Mouse (Mus musculus) CH12.LX (cell line): ENCODE data around the gene Olfr721-ps1. TPM values are rescaled to one million over a fixed set of nuclear protein-coding genes. Genes with fewer than 3 reads are reported as not detected.

Source experiments
- DNase-seq: peaks from one replicate; pipeline ENCODE4 v3.0.0-alpha.2; 2013; ENCODE audit errors: extremely low read depth
- H3K27ac ChIP-seq: 2 replicates; pipeline ENCODE4 v1.5.1; 2012; ENCODE audit warnings: low read depth, mild to moderate bottlenecking, control low read depth, moderate library complexity; ENCODE audit not compliant: insufficient read depth
- H3K27me3 ChIP-seq: replicated peaks from 2 replicates; pipeline ENCODE3; 2012; ENCODE audit warnings: inconsistent platforms
- H3K36me3 ChIP-seq, 2 experiments: replicated peaks in 1 of 2; 2 replicates each; pipeline versions ENCODE3 to v1.6.1; 2012; ENCODE audit warnings: inconsistent platforms in 1 of 2, low read length in 1 of 2, mild to moderate bottlenecking in 1 of 2, mixed read lengths in 1 of 2, moderate library complexity in 1 of 2; ENCODE audit not compliant: control insufficient read depth in 1 of 2, insufficient read depth in 1 of 2
- H3K4me1 ChIP-seq, 2 experiments: 2 replicates each; pipeline ENCODE4 v1.6.1; 2012; ENCODE audit warnings: inconsistent platforms in 1 of 2, moderate library complexity in 1 of 2; ENCODE audit not compliant: insufficient read depth in 2 of 2, control insufficient read depth in 1 of 2
- H3K4me2 ChIP-seq: 2 replicates; pipeline ENCODE4 v1.6.1; 2012; ENCODE audit warnings: low read depth, mild to moderate bottlenecking, control low read depth; ENCODE audit not compliant: poor library complexity, insufficient read depth, severe bottlenecking
- H3K4me3 ChIP-seq, 3 experiments: fragments of 150-350 bp in 1 of 3; sonication (generic) in 1 of 3; replicated peaks in 1 of 3; 2 replicates each; pipeline versions ENCODE3 to v1.5.1; 2011 to 2012; ENCODE audit warnings: low read depth in 2 of 3, low read length in 2 of 3, mild to moderate bottlenecking in 2 of 3, moderate library complexity in 2 of 3, control low read depth in 1 of 3, improper control_type of control experiment in 1 of 3, inconsistent platforms in 1 of 3, mixed read lengths in 1 of 3; ENCODE audit not compliant: poor library complexity in 1 of 3
- H3K79me2 ChIP-seq: replicated peaks from 2 replicates; pipeline ENCODE4 v1.6.1; 2012; ENCODE audit warnings: mild to moderate bottlenecking, moderate library complexity; ENCODE audit not compliant: control insufficient read depth, poor library complexity, insufficient read depth, severe bottlenecking; ENCODE audit errors: extremely low read depth
- H3K9ac ChIP-seq: 2 replicates; pipeline ENCODE4 v1.6.1; 2012; ENCODE audit warnings: low read depth, mild to moderate bottlenecking, control low read depth, moderate library complexity; ENCODE audit not compliant: insufficient read depth
- H3K9me3 ChIP-seq: replicated peaks from 2 replicates; pipeline ENCODE3; 2012; ENCODE audit warnings: low read length, inconsistent platforms, mixed read lengths
- BHLHE40 ChIP-seq: IDR thresholded peaks from 2 replicates; pipeline ENCODE4 v1.6.1; 2011; ENCODE audit warnings: mild to moderate bottlenecking, low read depth, low read length, improper control_type of control experiment
- CHD1 ChIP-seq: IDR thresholded peaks from 2 replicates; pipeline ENCODE4 v1.6.1; 2012; ENCODE audit warnings: low read depth, low read length, improper control_type of control experiment, inconsistent platforms
- CHD2 ChIP-seq: IDR thresholded peaks from 2 replicates; pipeline ENCODE4 v1.6.1; 2011; ENCODE audit warnings: low read length, improper control_type of control experiment
- ELF1 ChIP-seq: IDR thresholded peaks from 2 replicates; pipeline ENCODE4 v1.6.1; 2014; ENCODE audit warnings: low read depth, mild to moderate bottlenecking, inconsistent platforms, low read length, improper control_type of control experiment
- ETS1 ChIP-seq: conservative IDR thresholded peaks from 2 replicates; pipeline ENCODE4 v1.6.1; 2012; ENCODE audit warnings: low read depth, mild to moderate bottlenecking, inconsistent platforms, low read length, improper control_type of control experiment, moderate library complexity
- GABPA ChIP-seq: IDR thresholded peaks from 2 replicates; pipeline ENCODE4 v1.6.1; 2012; ENCODE audit warnings: low read depth, low read length, improper control_type of control experiment, inconsistent platforms; ENCODE audit not compliant: insufficient replicate concordance
- JUN ChIP-seq: IDR thresholded peaks from 2 replicates; pipeline ENCODE4 v1.6.1; 2011; ENCODE audit warnings: low read depth, mild to moderate bottlenecking, low read length, improper control_type of control experiment, moderate library complexity; ENCODE audit not compliant: insufficient read depth
- JUND ChIP-seq: conservative IDR thresholded peaks from 2 replicates; pipeline ENCODE4 v1.6.1; 2011; ENCODE audit warnings: low read depth, low read length, improper control_type of control experiment
- KAT2A ChIP-seq: IDR thresholded peaks from 2 replicates; pipeline ENCODE4 v1.6.1; 2012; ENCODE audit warnings: low read length, improper control_type of control experiment, inconsistent platforms; ENCODE audit not compliant: insufficient replicate concordance
- MAZ ChIP-seq: IDR thresholded peaks from 2 replicates; pipeline ENCODE4 v1.6.1; 2012; ENCODE audit warnings: low read depth, mild to moderate bottlenecking, inconsistent platforms, low read length, improper control_type of control experiment, moderate library complexity
- MEF2A ChIP-seq: IDR thresholded peaks from 2 replicates; pipeline ENCODE4 v1.6.1; 2014; ENCODE audit warnings: low read depth, mild to moderate bottlenecking, inconsistent platforms, low read length, improper control_type of control experiment, borderline replicate concordance
- MXI1 ChIP-seq: IDR thresholded peaks from 2 replicates; pipeline ENCODE4 v1.6.1; 2011; ENCODE audit warnings: mild to moderate bottlenecking, low read depth, low read length, improper control_type of control experiment
- MYC ChIP-seq: IDR thresholded peaks from 2 replicates; pipeline ENCODE4 v1.6.1; 2011; ENCODE audit warnings: low read depth, mild to moderate bottlenecking, improper control_type of control experiment, low read length
- NELFE ChIP-seq: IDR thresholded peaks from 2 replicates; pipeline ENCODE4 v1.6.1; 2011; ENCODE audit warnings: low read depth, low read length, improper control_type of control experiment
- PAX5 ChIP-seq: IDR thresholded peaks from 2 replicates; pipeline ENCODE4 v1.6.1; 2012; ENCODE audit warnings: low read length, inconsistent platforms, mixed read lengths
- POLR2AphosphoS2 ChIP-seq: IDR thresholded peaks from 2 replicates; pipeline ENCODE4 v1.6.1; 2011; ENCODE audit warnings: low read depth, low read length, improper control_type of control experiment
- RCOR1 ChIP-seq: conservative IDR thresholded peaks from 2 replicates; pipeline ENCODE4 v1.6.1; 2012; ENCODE audit warnings: low read depth, mild to moderate bottlenecking, inconsistent platforms, low read length, improper control_type of control experiment
- SIN3A ChIP-seq: IDR thresholded peaks from 2 replicates; pipeline ENCODE4 v1.6.1; 2012; ENCODE audit warnings: low read length, improper control_type of control experiment, inconsistent platforms
- UBTF ChIP-seq: IDR thresholded peaks from 2 replicates; pipeline ENCODE4 v1.6.1; 2012; ENCODE audit warnings: low read depth, mild to moderate bottlenecking, inconsistent platforms, low read length, improper control_type of control experiment, moderate library complexity
- USF2 ChIP-seq: conservative IDR thresholded peaks from 2 replicates; pipeline ENCODE4 v1.6.1; 2011; ENCODE audit warnings: low read depth, low read length, improper control_type of control experiment
- ZC3H11A ChIP-seq: IDR thresholded peaks from 2 replicates; pipeline ENCODE4 v1.6.1; 2012; ENCODE audit warnings: low read depth, mild to moderate bottlenecking, inconsistent platforms, low read length, improper control_type of control experiment
- ZKSCAN1 ChIP-seq: IDR thresholded peaks from 2 replicates; pipeline ENCODE4 v1.6.1; 2012; ENCODE audit warnings: low read depth, inconsistent platforms, low read length, improper control_type of control experiment, borderline replicate concordance
- ZNF384 ChIP-seq: IDR thresholded peaks from 2 replicates; pipeline ENCODE4 v1.6.1; 2012; ENCODE audit warnings: low read depth, low read length, improper control_type of control experiment, inconsistent platforms
- dilution Hi-C: fragments of 300-500 bp; cut with MboI; formaldehyde crosslinking; loops from 2 replicates; pipeline ENCODE4 v1.14.3; 2020; ENCODE audit warnings: low sequenced_read_pairs; ENCODE audit not compliant: extremely low pct_unique_long_range_greater_than_20kb, extremely low pct_ligation_motif_present
- in situ Hi-C: fragments of 300-500 bp; cut with MboI; formaldehyde crosslinking; loops from 3 replicates; pipeline ENCODE4 v1.14.3; 2019; ENCODE audit warnings: low sequenced_read_pairs, low pct_ligation_motif_present, low pct_unique_long_range_greater_than_20kb, mixed read lengths
- polyA plus RNA-seq: library from polyadenylated mRNA; unstranded; fragments of >175 nt; gene quantifications from 2 replicates; pipeline ENCODE4 v1.2.1, GENCODE M21; 2012; ENCODE audit warnings: low read depth; ENCODE audit not compliant: insufficient read length
- total RNA-seq, 2 experiments: library from RNA; depleted of rRNA; stranded (reverse); fragments of 300-350 nt in 1 of 2; fragments of >200 nt in 1 of 2; gene quantifications; 2 replicates each; pipeline ENCODE4 v1.2.3; 2012 to 2014

Gene Olfr721-ps1
- total and polyA plus RNA-seq, 3 experiments = not detected

- H3K9me3 ChIP-seq = peaks cover 76% of the 10 kb centered on the region
- H3K27me3 ChIP-seq = no peaks in the 10 kb centered on the region
- H3K9ac ChIP-seq = no peak overlapping the region
- no peak overlapping the region for H3K4me3 ChIP-seq
- peak; percentile 48 for DNase-seq
- H3K27ac ChIP-seq = no peak overlapping the region
- H3K4me2 ChIP-seq = no peak overlapping the region
- H3K79me2 ChIP-seq = no peaks in the 10 kb centered on the region
- TF ChIP-seq PAX5 (no peak), MYC (no peak), UBTF (no peak), ETS1 (no peak), SIN3A (no peak), JUN (no peak), JUND (no peak), ZNF384 (no peak), MAZ (no peak), CHD2 (no peak), NELFE (no peak), USF2 (no peak), MXI1 (no peak), GABPA (no peak), RCOR1 (no peak), CHD1 (no peak)
- peaks cover 0 to 10% of the 10 kb centered on the region in 2 experiments for H3K36me3 ChIP-seq
- dilution Hi-C loops = no loop called here
- in situ Hi-C loops = no loop called here
- no peaks in the 10 kb centered on the region for H3K4me1 ChIP-seq
Observed at GRCm38 (mm10) chr14:14352606-14353005, 48.5 kb upstream of the Olfr721-ps1 start.

GRCm38 (mm10) chr14:14353081-14353732, 47.9 kb upstream of the Olfr721-ps1 start:
- Histone ChIP-seq H3K9me3 (peaks cover 70% of the 10 kb centered on the region), H3K4me3 (no peak overlapping the region), H3K4me1 (no peaks in the 10 kb centered on the region), H3K36me3 (peaks cover 0 to 10% of the 10 kb centered on the region in 2 experiments), H3K79me2 (no peaks in the 10 kb centered on the region), H3K27me3 (no peaks in the 10 kb centered on the region), H3K27ac (no peak overlapping the region), H3K4me2 (no peak overlapping the region), H3K9ac (no peak overlapping the region)
- peak; percentile 18 for DNase-seq
- no peak for TF ChIP-seq ZKSCAN1
- TF ChIP-seq BHLHE40 = no peak
- TF ChIP-seq POLR2AphosphoS2 = no peak
- TF ChIP-seq GABPA = no peak
- TF ChIP-seq ELF1 = no peak
- TF ChIP-seq MYC = no peak
- no peak for TF ChIP-seq NELFE
- TF ChIP-seq MAZ = no peak
- no peak for TF ChIP-seq KAT2A
- TF ChIP-seq ZC3H11A = no peak
- TF ChIP-seq MEF2A = no peak
- dilution Hi-C loops (no loop called here), in situ Hi-C loops (no loop called here)
